Mouse (Mus musculus) spleen, postnatal 36 days (tissue): ENCODE data around the gene Otulinl.
"Not testable (repeated sequence)": the region's sequence is repeated elsewhere in the genome, so short reads cannot be mapped to it uniquely, and the experiment has no call there.

ENCODE experiments used
- DNase-seq, 2 experiments: peaks; one replicate each; pipeline ENCODE4 v3.0.0; 2022; ENCODE audit warnings: low spot score in 2 of 2, mixed read lengths in 1 of 2

Otulinl gene

DNA sequence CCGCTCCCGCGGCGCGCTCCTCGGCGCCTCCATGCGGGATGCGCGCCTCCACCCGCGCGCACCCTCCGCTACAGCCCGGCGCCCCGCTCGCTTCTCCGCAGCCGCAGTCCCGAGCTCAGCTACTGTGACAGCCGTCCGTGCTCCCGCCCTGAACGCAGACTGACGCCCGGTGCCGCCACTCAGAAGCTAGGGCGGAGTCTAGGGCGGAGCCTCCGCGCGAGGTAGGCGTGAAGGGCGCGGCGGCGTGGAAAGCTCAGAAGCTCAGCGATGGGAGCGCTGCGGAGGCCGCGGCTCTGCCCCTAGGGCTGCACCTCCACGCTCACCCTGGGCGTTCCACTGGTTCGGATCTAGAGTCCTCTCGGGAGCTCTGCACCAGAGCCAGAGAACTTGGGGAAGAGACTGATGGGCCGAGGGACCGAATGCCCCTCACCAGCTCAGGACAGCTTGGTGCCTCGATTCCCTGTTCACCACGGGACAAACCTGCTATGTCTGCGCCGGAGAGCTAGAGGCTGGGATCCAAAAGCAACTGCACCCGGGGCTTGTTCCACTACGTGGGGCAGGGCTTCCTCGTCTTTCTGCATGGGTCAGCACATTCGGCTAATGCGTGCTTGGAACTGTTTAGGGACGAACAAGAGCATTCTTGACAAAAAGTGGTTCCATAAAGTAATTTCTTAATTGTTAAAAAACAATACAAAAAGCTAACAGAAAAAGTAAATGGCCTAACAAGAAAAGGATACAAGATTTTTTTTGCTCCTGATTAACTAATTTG lies at the start of gene Otulinl:
Otulinl (minus strand) TSS at position 161 of the 769 bp plus-strand sequence.
- peak; percentile 94 for DNase-seq

DNA sequence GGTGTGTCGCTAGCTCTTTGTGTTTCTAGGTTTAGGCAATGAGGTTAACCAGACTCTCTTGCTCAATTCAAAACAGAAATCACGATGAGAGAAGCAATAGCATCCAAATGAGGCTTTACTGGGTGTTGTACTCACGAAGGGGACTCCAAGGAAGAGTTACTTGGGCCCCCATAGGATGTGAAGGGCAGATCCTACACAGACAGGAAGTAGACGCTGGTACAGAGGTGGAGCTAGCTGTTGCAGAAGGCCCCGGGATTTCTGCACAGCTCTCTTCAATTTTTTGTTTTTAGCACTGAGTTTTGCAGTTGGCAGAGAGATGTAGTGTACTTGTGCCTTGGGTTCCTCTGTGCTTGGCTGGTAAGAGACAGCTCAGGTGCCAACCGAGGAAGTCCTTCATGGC lies 44.8 kb upstream of the Otulinl start:
- no peak for DNase-seq

DNA sequence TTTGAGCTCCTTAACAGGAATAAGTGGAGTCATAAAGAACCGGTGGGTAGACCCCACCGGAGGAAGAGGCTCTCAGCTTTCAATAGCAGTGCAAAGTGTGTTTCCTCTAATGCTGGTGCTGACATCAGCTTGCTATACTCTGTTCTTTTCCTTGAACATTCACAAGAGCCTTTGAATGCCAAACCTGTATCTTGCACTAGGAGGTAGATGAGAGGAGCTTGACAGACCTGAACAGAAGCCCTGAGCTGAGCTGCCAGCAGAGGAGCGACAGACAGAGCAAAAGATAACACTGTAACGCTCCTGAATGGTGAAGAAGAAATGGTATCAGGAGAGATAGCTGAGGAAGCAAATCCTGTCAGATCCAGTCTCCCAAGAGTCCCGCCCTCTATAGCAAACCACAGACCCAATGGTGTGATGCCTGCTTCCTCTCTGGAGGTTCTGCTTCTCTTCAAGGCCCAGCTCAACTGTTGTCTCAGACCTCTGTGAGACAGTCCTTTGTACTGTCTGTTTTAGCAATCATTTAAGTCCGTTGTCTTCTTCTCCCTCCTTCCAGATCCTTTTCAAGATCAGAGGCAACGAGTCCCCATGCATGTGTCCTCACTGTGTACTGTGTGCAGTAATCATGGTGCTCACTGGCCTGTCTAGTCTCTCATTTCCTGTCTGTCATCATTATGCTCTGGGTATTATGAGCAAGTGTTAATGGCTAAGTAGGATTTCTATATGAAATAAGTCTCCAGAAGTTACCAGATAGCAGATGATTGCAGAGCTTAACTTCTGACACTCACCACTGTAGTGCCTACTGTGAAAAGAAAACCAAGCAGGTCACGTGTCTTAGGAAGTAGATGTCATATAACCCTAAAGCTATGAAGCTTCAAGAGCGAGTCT lies 43.7 kb upstream of the Otulinl start:
- peak in 1 of 2 experiments; percentile 20 for DNase-seq

DNA sequence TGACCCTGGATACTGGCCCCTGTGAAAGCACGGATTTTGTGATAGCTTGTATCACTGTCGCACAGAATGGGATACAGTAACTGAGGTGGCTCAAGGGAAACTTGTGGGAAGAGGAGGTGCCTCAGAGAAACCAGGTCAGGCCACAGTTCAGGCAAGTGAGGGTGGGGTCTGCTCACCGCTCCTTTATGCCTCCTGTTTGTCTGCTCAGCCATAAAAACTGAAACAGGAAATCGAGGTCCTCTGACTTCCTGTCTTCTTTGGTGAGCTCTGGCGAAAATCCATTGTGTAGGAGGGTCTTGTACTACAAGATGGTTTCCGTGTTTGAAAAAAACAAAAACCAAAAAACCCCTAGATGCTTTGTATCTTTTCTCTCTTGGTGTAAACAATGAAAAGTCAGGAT lies 42.9 kb upstream of the Otulinl start:
- DNase-seq: peak; percentile 25 to 27

DNA sequence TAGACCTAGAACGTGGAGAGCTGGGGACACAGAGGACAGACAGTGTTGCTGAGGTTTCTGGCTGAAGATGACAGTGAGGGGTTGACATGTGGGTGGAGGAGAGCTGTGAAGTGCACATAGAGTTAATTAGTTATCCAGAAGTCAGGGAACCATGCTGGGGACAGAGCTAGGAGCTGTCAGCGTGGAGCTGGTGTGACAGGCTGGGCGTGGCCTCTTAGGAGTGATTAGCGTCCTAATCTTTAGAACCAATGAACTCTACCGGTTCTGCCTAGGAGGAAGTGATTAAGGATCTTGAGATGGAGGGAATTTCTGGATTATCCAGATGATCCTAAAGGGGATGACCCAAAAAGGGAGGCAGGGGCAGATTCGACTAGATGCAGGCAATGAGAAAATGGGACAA lies 42.4 kb upstream of the Otulinl start:
- DNase-seq: no peak

DNA sequence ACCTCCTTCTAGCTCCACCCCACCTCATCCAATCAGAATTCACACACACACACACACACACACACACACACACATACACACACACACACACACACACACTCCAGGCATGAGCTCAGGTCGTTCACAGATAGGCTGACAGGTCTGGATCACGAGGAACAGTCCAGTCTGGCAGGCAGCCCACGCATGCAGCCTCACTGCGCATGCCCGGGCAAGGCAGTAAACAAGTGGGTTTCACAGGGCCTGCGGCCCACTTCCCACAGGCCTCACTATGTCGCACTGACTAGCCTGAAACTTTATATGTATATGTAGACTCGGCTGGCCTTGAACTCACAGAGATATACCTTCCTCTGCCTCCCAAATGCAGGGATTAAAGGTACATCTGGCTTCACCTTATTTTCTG lies 38.9 kb upstream of the Otulinl start:
- DNase-seq: not testable (repeated sequence)

DNA sequence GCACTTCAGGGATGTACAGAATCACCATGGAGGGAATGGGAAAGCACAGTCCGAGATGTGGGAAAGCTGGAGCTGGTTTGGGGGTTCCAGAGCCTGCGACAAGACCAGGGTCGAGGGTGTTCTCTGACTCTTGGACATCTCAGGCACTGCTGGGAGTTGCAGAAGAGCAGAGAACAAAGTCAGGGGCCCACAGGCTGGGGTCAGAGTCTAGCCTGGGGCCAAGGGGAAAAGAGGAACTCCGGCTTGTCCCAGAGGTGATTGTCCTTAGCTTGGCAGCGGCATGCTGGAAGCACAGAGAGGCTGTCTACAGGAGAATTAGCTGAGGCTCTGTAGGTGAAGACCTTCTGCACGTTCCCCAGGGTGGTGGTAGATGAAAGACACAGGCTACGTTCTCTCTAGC lies 37.3 kb upstream of the Otulinl start:
- DNase-seq: no peak

DNA sequence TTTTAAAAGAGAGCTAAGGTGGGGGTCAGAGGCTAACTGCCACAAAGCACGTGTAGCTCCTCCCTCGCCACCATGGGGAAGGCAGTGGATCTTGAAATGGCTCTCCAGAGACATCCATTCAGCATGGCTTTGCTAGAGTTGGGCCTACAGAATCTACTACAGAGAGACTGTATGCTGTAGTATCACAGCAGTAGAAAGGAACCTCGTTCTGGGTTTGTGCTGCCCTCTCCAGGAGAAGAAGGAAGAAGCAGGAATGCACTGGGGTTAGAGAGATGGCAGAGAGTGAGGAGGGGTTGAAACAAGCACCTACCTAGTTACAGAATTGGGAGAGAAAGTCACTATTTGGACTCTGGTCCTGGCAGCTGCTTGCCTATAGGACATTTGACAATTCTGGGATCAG lies 34.0 kb upstream of the Otulinl start:
- DNase-seq: peak; percentile 53 to 65

DNA sequence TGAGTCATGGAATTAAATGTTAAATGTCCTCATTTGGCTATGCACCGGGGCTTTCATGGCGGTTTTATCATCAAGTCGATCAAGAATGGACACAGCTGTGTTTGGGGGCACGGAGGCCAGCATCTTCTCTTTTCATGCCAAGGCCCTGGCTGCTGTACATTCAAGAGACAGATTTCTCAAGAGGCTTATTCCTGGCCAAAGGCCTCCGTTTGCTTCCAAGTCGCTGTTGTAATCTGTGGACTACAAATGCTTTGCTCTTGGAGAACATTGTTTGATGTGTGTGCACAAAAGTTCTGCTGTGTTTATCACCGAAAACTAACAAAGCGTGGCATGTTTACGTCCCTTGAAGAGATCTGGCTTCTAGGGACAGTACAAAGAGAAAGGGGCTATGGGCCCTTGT lies 29.3 kb upstream of the Otulinl start:
- DNase-seq: no peak

DNA sequence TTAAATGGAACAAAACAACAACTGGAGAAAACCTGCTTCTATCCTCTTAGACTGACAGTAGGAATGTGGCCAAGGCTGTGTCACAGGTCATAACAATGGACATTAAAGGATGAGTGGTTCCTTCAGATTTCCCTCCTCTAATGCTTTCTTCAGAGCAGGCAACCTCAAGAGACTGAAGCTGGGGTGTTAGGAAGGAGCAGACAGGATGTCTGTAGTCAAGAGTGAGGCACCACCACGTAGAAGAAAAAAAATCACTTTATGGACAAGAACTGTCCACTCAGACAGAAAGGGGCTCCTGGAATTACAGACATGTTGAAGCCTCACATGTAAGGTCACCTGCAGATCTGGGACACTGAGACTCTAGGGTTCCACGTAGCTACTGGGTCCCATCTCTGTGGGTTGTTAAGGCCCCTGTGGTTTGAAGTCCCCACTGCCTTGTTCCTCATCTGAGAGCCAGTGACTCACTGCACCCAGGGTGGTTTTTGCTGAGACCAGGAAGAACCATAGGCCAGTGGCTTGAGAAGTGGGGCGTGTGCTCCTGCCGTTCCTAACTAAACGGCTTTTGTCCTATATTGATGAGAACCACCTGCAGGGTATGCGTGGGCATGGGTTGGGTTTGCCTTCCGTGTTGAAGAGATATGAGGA lies 27.7 kb upstream of the Otulinl start:
- peak in 1 of 2 experiments; percentile 21 for DNase-seq

DNA sequence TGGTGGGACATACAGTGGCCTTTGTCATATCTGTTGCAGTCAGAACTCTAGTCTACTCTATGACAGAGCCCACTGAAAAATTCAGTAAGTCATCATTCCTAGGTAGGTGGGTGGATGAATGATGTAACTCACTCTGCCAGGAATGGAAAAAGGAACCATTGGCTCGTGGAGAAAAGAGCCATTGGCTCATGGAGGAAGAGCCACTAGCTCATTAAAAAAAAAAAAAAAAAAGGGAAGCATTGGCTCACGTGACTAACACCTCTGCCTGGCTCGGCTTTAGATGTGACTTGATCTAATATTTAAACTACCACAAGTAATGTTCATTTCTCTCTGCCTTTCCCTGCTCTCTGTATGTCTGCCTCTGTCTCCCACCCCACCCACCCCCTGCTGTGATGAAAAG lies 27.1 kb upstream of the Otulinl start:
- no peak for DNase-seq

DNA sequence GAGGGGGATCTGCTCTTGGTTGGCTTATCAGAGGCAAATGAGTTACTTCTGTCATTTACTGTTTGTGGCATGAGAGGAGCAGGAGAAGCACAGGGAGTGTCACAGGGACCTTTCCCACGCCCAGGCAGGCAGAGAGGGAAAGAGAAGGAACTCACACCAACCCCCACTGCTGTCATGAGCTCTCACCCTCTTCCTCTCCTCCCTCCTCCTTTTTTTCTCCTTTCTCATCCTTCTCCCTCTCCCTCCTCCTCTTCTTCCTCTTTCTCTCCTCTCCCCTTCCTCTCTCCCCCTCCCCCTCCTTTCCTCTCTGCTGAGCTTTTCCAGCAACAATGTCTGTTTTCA lies 21.6 kb upstream of the Otulinl start:
- no peak for DNase-seq

DNA sequence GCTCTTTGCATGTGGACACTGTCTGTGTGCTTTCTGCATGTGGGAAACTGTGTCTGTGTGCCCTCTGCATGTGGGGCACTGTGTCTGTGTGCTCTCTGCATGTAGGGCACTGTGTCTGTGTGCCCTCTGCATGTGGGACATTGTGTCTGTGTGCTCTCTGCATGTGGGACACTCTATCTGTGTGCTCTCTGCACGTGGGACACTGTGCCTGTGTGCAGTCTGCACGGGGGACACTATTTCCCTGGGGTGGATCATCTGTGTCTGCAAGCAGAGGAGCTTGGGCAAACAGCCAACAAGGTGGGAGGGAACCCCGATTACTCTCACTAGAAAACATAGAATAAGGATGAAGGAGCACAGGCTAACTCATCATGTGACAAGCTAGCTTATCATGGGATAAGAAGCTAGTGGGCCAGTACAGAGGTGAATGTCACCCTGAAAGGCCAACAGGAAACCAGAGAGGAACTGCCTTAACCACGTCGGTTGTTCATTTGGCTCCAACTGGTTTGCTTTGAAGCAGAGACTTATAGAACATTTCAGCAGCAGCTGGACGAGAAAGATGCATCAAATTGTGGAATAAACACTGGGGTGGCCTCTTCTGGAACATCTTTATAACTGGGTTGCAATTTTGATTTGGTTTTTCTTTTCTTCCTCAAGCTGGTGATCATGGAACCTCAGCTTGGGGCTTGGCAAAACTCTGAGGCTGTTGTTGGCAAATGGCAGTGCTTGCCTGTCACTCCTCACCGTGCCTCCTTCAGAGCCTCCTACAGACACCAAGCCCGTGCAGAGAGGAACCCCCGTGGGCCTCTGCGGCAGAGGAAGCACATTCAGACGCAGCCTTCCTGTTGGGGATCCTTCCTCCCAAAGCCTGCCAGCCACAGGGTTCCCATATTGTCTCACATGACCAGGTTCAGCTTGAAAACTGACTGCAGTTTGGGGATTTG lies 20.9 kb upstream of the Otulinl start:
- peak; percentile 53 to 58 for DNase-seq

DNA sequence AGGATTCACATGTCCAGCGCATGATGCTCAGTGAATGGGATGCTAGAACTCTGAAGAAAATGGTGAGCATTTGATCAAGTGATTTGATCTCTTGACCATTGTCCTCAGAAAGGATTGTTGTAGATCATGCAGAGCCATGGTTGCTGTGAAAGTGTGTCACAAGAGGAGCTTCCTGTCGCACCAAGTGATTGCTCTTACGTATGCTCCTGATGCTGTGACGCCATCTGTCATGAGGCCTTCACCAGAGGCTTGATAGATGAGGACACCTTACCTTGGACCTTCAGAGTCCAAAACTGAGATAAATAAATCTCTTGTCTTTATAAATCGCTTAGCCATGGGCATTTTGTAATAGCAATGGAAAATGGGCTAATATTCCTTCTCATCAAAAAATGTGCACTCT lies 16.3 kb upstream of the Otulinl start:
- DNase-seq: no peak

DNA sequence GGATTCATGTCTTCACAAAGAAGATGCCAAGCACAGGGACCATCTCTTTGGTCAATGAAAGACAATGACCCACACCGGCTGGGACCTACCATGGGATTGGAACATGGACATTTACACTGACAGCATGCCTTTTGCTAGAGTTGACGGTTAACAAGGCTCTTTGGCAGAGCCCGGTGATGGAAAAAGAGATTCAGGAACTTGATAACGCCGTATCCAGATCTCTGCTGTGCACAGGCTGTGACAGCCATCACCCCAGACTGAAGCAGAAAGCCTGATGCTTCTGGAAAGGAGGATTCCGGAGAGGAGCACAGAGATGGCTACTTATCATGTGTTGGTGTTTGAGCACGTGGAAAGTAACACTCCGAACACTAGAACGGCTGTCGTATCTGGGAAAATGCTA lies 11.9 kb upstream of the Otulinl start:
- DNase-seq: no peak

DNA sequence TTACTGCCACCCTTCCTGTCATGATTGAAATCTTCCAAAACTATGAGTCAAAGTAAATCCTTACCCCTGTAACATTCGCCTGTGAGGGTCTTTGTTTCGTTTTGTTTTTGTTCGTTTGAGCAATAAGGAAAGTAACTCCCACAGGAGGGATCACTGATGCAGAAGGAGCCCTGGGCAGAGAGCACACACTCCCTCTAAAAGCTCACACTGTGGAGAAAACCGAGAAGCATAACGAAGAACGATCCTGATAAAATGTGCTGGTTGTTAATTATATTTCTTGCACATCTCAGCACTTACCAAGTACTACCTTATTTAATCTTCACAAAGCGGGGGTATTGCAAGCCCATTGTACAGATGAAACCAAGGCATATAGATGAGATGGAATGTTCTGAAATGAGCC lies 10.8 kb upstream of the Otulinl start:
- DNase-seq: no peak

DNA sequence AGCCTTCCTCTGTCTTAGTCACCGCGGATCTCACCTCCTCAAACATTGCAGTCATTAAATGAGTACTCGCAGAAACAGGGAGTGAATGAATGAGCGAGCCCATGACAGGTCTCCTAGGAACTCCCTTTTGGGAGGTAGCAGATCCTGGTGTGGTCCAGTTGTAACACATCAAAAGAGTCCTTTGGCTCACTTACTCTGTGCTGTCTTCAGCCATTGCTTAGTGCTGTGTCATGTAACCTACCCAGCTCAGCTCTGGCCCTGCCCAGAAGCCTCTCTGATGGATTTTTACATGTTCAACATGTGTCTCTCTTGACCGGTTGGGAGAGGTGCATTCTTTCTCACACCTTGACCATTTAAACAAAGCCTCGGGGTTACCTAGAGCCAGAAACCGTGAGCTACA lies 9.8 kb upstream of the Otulinl start:
- no peak for DNase-seq

DNA sequence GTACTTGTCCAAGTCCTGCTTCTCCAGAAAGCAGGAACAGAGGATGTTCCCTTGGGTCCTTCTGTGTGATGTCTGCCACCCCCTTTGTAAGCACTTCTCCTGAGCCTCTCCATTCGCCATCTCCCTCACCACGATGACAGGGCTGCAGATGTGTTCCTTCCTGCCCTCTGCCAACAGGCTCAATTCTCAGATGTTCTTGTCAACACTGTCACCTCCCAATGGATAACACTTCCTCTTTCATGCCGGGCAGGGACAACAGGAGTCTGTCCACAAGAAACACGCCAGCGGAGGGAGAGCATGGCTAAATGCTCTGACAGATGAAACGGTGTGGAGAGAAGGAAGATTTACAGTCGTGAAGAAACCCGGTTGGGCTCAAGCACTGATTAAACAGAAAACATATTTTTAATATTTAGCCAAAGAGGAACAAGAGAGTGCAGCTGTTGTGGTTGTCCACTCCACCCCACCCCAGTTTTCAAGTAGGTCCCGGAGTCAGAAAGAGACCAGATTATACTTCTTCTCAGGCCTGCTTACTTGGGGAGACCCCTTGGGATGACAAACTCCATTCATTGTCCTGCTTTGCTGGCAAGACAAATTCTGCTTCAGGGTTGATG lies 6.8 kb upstream of the Otulinl start:
- no peak for DNase-seq

DNA sequence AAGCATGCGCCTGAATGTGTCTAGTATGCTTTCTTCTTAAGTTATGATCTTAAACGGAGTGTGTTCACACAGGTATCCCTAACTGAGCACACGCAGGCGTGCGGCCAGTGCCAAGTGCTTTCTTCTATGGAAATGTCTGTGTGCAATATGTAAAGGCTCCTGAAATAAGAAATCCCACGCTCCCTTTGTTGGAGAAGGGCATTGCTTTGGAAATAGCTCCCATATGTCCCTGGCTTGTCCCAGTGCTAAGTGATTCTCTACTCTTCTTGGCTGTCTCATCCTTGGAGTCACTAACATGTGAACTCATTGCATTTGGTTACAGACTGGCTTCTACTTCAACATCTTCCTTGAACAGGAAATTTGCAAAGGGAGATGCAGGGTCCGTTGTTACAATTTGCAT lies 3.4 kb upstream of the Otulinl start:
- no peak for DNase-seq

DNA sequence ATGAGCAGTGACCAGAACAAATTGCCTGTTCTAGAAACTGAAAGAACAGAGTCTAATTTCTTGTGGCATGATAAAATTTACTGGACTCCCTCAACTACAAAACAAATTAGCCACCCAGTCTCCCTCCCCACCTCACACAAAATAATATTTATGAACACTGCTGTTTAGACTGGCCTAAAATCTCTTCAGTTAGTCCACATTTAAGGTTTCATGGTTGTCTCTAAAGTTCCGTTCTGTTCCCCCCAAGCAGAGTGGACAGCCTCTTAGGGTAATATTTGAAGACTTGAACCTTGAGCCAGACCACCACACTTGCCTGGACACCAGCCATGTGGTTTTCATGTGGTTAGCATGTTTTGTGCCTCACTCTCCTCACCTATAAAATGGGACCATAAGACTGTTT lies 1.8 kb upstream of the Otulinl start:
- DNase-seq: no peak

DNA sequence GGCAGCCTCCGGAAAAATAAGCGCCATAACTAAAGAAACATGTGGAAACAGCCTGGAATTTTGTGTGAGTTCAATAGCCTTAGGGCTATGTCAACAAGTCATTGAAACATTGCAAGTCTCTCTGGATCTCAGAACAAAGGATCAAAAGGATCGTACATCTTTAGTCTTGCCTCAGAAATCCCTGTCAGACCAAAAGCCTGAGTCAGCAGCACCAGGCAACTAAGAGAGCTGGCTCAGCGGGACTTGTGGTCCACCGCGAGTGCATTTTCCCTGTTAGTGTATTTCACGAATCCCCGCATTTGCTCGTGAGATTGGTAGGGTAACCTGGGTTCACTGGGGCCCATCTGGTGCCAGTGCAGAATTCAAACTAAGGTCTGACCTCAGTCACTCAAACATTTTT lies 1.2 kb upstream of the Otulinl start:
- no peak for DNase-seq
